Mouse (Mus musculus) midbrain, embryonic 11.5 days (tissue): ENCODE measurements around the gene Prrg4. TPM values are rescaled to one million over a fixed set of nuclear protein-coding genes. Genes with fewer than 3 reads are reported as not detected.
"Not testable (repeated sequence)": the region's sequence is repeated elsewhere in the genome, so short reads cannot be mapped to it uniquely, and the experiment has no call there.

Experiments used
- ATAC-seq: fragments of 200-750 bp; cut with Nextera tagmentation; 2 replicates; pipeline ENCODE4 v1.8.0; 2017; ENCODE audit warnings: moderate TSS enrichment, moderate library complexity; ENCODE audit not compliant: low FRiP score
- DNase-seq: peaks from one replicate; pipeline ENCODE4 v3.0.0; 2015; ENCODE audit warnings: low spot score; ENCODE audit errors: missing footprints
- H3K27ac ChIP-seq: fragments of 300-500 bp; sonication (generic); 2 replicates; pipeline ENCODE4 v1.5.1; 2014; ENCODE audit warnings: low read depth, low read length
- H3K27me3 ChIP-seq: fragments of 300-500 bp; sonication (generic); 2 replicates; pipeline ENCODE4 v1.6.1; 2014; ENCODE audit warnings: mild to moderate bottlenecking, low read length, moderate library complexity, mixed read lengths; ENCODE audit not compliant: control insufficient read depth, insufficient read depth
- H3K36me3 ChIP-seq: fragments of 300-500 bp; sonication (generic); 2 replicates; pipeline ENCODE4 v1.6.1; 2014; ENCODE audit warnings: mild to moderate bottlenecking, low read length, moderate library complexity, mixed read lengths; ENCODE audit not compliant: control insufficient read depth, insufficient read depth
- H3K4me1 ChIP-seq: fragments of 300-500 bp; sonication (generic); 2 replicates; pipeline ENCODE4 v1.6.1; 2014; ENCODE audit warnings: low read length; ENCODE audit not compliant: control insufficient read depth, insufficient read depth
- H3K4me2 ChIP-seq: fragments of 300-500 bp; sonication (generic); 2 replicates; pipeline ENCODE4 v1.6.1; 2014; ENCODE audit warnings: mild to moderate bottlenecking, moderate library complexity
- H3K4me3 ChIP-seq: fragments of 300-500 bp; sonication (generic); 2 replicates; pipeline ENCODE4 v1.5.1; 2014; ENCODE audit warnings: low read depth, low read length
- H3K9ac ChIP-seq: fragments of 300-500 bp; sonication (generic); 2 replicates; pipeline ENCODE4 v1.6.1; 2014; ENCODE audit warnings: low read length
- H3K9me3 ChIP-seq: fragments of 300-500 bp; sonication (generic); 2 replicates; pipeline ENCODE4 v1.6.1; 2016; ENCODE audit warnings: low read length; ENCODE audit not compliant: control insufficient read depth
- WGBS: fragments of 180-500 bp; shearing (Covaris S2); extraction: QIAGEN DNeasy Blood & Tissue Kit; methylation state at CpG from one replicate; pipeline ENCODE4 v1.1.7; 2014; 5-methylcytosine and 5-hydroxymethylcytosine counted together
- polyA plus RNA-seq: library from polyadenylated mRNA; unstranded; fragments of >200 nt; fragmentation: Nextera tagmentation; extraction: Ambion mirVana; gene quantifications from 2 replicates; pipeline ENCODE4 v1.2.1, GENCODE M21; 2014

The Prrg4 gene
- polyA plus RNA-seq = 0.22 and 0.37 TPM in 2 replicates

DNA sequence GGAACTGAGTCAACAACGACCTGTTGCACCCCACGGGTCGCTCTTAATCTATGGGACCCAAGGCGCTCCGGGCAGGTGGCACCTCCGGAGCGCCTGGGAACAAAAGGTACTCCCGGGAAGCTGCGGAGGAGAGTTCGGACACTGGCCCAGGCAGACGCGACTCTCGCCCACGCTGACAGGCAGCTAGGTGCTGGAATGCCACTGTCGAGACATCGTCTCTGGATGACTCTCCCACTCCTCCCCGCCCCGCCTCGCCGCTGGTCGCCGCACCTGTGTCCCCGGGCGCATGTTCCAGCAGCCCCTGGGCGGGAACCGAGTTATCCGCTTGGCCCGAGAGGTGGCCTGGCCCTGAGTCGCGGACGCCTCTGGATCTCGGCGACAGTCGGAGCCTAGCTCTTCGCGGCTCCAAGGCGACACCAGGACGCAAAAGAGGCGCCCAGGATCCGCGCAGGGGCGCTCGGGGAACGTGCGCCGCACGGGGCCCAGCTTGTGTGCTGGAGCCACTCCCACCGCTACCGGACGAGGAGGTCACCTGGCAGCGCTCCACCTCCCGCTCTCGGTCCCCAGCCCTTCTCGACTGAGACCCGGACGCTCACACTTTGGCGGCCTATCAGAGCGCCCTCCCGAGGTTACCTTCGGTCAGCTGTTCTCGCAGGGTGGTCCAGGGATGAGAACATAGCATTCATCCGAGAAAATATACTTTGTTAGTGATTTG lies at the start of gene Prrg4:
Prrg4 (minus strand) TSS at position 601 of the 715 bp plus-strand sequence.
- 1% methylated on average over 60 of the region's 62 CpGs for WGBS
- Histone ChIP-seq H3K4me3 (peak within 1 kb of the TSS; percentile 50), H3K4me1 (no peaks in the 10 kb centered on the region), H3K4me2 (peak within 1 kb of the TSS; percentile 98), H3K9ac (peak within 1 kb of the TSS; percentile 57), H3K27ac (no peak within 1 kb of the TSS), H3K9me3 (no peaks in the 10 kb centered on the region), H3K36me3 (no peaks in the 10 kb centered on the region), H3K27me3 (peaks cover 8% of the 10 kb centered on the region)
- peak; percentile 93 for DNase-seq
- ATAC-seq = peak; percentile 72

DNA sequence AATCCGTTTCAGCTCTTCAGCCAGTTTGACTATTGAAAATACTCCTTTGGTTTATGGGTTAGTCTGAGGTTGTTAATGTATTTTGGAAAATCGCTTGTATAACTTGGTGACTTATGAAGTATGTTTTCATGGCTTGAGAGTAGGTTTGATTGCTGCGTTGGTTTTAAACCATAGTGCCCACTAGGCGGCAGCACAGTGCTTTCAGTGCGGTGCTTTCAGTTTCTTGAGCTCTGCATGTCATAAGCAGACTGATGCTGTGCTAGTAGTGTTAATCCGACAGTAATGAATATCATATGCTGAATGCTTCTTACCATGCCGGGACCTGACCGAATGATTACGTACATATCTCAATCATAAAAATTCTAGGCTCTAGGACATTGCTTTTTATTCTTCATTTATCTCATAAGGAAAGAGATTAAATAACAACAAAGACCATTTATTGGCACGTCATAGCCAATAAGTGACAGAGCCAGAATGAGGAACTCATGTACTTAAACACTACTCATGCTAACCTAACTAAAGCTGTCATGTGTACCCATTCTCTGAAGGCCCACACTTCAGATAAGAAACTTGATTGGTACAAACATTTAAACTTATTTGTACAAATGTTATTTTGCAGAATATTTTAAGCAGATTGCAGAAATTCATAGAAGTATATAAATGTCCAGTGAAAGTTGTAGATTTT lies 38.3 kb upstream of the Prrg4 start:
- Histone ChIP-seq H3K4me3 (no peak overlapping the region), H3K27ac (no peak overlapping the region), H3K27me3 (no peaks in the 10 kb centered on the region), H3K9ac (no peak overlapping the region), H3K4me1 (no peaks in the 10 kb centered on the region), H3K36me3 (no peaks in the 10 kb centered on the region), H3K9me3 (no peaks in the 10 kb centered on the region), H3K4me2 (no peak overlapping the region)
- peak; percentile 96 for DNase-seq
- 26% methylated on average over 10 of the region's 10 CpGs for WGBS
- ATAC-seq = peak; percentile 44; the same call in 1 of the 2 replicates

- not testable (repeated sequence) for H3K4me3 ChIP-seq, H3K9ac ChIP-seq, ATAC-seq, DNase-seq, H3K27me3 ChIP-seq, H3K36me3 ChIP-seq, H3K27ac ChIP-seq, H3K4me1 ChIP-seq, H3K4me2 ChIP-seq, H3K9me3 ChIP-seq
- WGBS = 63% methylated on average over 2 of the region's 2 CpGs
Observed at GRCm38 (mm10) chr2:104887331-104887730, 37.7 kb upstream of the Prrg4 start.

DNA sequence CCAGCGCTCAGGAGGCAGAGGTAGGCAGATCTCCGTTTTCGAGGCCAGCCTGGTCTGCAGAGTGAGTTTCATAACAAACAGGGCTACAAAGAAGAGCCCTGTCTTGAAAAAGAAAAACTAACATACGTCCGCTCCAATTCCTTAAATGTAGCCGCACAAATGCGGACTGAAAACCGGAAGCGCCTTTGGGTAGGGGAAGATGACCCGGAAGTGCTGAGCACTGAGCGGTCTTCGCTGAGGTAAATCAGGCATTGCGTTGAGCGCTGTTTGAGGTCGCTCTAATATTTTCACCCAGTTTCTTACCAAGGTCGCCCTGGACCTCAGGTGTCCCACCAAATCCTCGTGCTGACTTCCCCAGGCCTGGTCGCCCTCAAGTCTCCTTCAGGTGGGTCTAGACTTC lies 36.4 kb upstream of the Prrg4 start:
- 92% methylated on average over 18 of the region's 18 CpGs for WGBS
- DNase-seq = no peak
- H3K4me3 ChIP-seq = no peak overlapping the region

GRCm38 (mm10) chr2:104878794-104879193 lies 29.1 kb upstream of the Prrg4 start:
- WGBS = 80% methylated on average over 8 of the region's 8 CpGs
- Histone ChIP-seq H3K27me3 (no peaks in the 10 kb centered on the region), H3K9ac (no peak overlapping the region), H3K36me3 (no peaks in the 10 kb centered on the region), H3K4me3 (no peak overlapping the region), H3K4me2 (no peak overlapping the region), H3K27ac (no peak overlapping the region), H3K4me1 (no peaks in the 10 kb centered on the region), H3K9me3 (no peaks in the 10 kb centered on the region; the same call in 1 of the 2 replicates)
- no peak for DNase-seq
- no peak for ATAC-seq

More for the DNA sequence above, 36.4 kb upstream of the Prrg4 start:
- no peaks in the 10 kb centered on the region for H3K4me1 ChIP-seq
- no peak for ATAC-seq
- H3K36me3 ChIP-seq = no peaks in the 10 kb centered on the region
- no peak overlapping the region for H3K4me2 ChIP-seq
- no peak overlapping the region for H3K9ac ChIP-seq
- no peaks in the 10 kb centered on the region for H3K9me3 ChIP-seq
- H3K27ac ChIP-seq = no peak overlapping the region
- H3K27me3 ChIP-seq = no peaks in the 10 kb centered on the region

DNA sequence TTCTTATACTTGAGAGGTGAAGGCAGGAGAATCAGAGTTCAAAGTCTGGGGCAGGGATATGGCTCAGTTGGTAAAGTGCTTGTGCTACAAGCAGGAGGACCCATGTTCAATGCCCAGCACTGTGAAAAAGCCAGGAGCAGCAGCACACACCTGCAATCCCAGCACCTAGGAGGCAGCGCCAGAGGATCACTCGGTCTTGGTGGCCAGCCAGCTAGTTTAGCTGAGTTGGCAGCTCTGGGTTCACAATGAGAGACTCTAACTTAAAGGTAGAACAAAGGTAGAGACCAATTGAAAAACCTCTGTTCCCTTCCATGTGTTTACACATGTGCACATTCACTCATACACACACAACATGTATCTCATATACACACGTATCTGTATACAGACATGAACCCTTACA lies 19.4 kb upstream of the Prrg4 start:
- no peak overlapping the region for H3K4me2 ChIP-seq
- H3K27ac ChIP-seq = no peak overlapping the region
- DNase-seq (peak; percentile 70), ATAC-seq (no peak)
- H3K9ac ChIP-seq = no peak overlapping the region
- 92% methylated on average over 3 of the region's 3 CpGs for WGBS
- H3K4me1 ChIP-seq = no peaks in the 10 kb centered on the region
- H3K4me3 ChIP-seq = no peak overlapping the region
- no peaks in the 10 kb centered on the region for H3K27me3 ChIP-seq
- H3K36me3 ChIP-seq = no peaks in the 10 kb centered on the region
- H3K9me3 ChIP-seq = no peaks in the 10 kb centered on the region

DNA sequence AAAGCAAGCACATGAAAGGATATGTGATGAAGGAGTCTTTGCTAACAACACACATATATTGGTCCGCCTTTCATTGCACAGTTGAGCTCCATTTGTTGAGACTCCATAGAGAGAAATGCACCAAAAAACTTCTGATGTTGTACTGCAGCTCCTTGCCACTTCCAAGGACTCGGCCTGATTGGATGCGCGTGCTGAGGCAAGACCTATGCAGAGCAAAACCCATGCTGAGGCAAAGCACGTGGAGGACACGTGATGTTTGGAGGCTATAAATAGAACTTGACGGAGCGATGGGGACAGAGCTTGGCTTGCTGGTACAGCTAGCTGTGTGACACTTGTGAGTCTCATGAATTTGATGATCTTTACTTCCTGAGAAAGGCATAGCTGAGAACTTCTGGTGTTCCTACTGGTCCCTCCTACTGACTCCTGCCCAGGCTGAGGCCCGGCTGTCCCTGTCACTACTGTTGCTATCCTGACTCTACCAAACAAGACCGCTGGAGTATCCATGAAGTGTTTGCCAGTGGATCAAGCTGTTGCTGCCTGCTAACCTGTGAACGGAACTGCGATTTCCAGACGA lies 17.7 kb upstream of the Prrg4 start, which contains the start of gene Ccdc73:
Ccdc73 (plus strand) TSS at position 524 of the 574 bp plus-strand sequence.
- Histone ChIP-seq H3K27me3 (no peaks in the 10 kb centered on the region), H3K27ac (no peak within 1 kb of the TSS), H3K9me3 (no peaks in the 10 kb centered on the region), H3K4me1 (no peaks in the 10 kb centered on the region), H3K9ac (no peak within 1 kb of the TSS), H3K4me2 (no peak within 1 kb of the TSS), H3K4me3 (no peak within 1 kb of the TSS), H3K36me3 (no peaks in the 10 kb centered on the region)
- 92% methylated on average over 13 of the region's 13 CpGs for WGBS
- ATAC-seq = no peak
- peak; percentile 41 for DNase-seq

DNA sequence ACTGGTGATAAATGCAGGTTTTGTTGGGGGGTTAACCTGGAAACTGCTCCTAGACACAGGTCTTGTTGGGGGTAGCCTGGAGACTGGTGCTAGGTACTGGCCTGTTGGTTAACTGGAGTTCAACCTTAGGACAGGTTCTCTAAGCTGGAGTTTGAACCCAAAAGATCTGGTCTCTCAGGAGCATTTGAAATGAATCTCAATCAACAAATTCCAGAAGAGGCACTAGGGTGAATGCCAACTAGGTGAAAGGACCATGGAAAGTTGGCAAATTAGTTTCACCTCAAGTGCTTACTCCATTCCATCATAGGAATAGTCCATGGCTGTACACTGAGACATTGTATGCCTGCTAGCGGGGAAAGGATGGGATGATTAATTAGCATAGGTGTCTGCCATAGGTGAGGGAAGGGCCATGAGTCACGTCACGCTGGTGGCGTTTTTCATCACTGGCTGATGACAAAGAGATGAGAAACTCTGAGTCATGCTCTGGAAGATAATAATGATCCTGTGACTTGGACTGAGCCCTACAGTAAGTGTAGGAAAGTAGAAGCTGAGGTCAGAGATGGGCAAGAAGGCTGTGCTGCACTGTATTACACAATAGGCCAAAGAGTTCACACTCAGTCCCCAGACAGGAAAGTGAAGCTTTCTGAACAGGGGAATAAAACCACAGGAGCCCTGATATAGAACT lies 14.6 kb upstream of the Prrg4 start:
- Histone ChIP-seq H3K4me3 (no peak overlapping the region), H3K4me2 (no peak overlapping the region), H3K9ac (no peak overlapping the region), H3K27me3 (no peaks in the 10 kb centered on the region), H3K9me3 (no peaks in the 10 kb centered on the region), H3K36me3 (no peaks in the 10 kb centered on the region), H3K27ac (no peak overlapping the region), H3K4me1 (no peaks in the 10 kb centered on the region)
- ATAC-seq (no peak), DNase-seq (peak; percentile 33)
- 90% methylated on average over 4 of the region's 4 CpGs for WGBS
